In genomic region chr1:66569736-66570135, GRCm38 (mm10) we compare ENCODE assay signal across 26 mouse cellular contexts.
DNase-seq lines count a peak whose midpoint lies in the region; ATAC-seq and TF ChIP-seq lines count a peak whose summit lies in the region.
"Had no signal": no experiment of that assay in that cellular context is flagged by ENCODE, and none has a peak within 500 bp of the region (broad histone marks: within the 10 kb centered on the region; RNA-seq: fewer than 3 reads in every experiment).

No protein-coding gene starts in this region.

- no peak for TF ChIP-seq CTCF in midbrain, postnatal 0 days (IDR thresholded peaks at IDR 0.05)

- no peak for ATAC-seq in midbrain, postnatal 0 days (ENCODE audit: low FRiP score)
- ATAC-seq in midbrain, embryonic 15.5 days (replicated peaks) = no peak
- ATAC-seq: activated CD4-positive, CD25-positive, alpha-beta regulatory T cell, adult 4 months; CD4-positive, CD25-positive, alpha-beta regulatory T cell, adult 4 months; forebrain, embryonic 13.5 days; forebrain, embryonic 16.5 days; hindbrain, embryonic 16.5 days; inflammation-experienced regulatory T-cells, adult 6 months; intestine, embryonic 16.5 days had no signal

- H3K36me3 ChIP-seq in midbrain, postnatal 0 days (ENCODE audit: insufficient read depth, low read length) = peaks cover 2% of the 10 kb centered on the region; the same call in 1 of the 2 replicates
- H3K36me3 ChIP-seq in midbrain, embryonic 15.5 days (replicated peaks) = no peaks in the 10 kb centered on the region
- H3K36me3 ChIP-seq: embryonic facial prominence, embryonic 10.5 days; embryonic facial prominence, embryonic 13.5 days; hindbrain, embryonic 13.5 days had no signal

- H3K4me2 ChIP-seq in midbrain, postnatal 0 days (ENCODE audit: low read depth, low read length, poor library complexity, severe bottlenecking) = no peak overlapping the region
- H3K4me2 ChIP-seq in midbrain, embryonic 15.5 days = no peak overlapping the region
- H3K4me2 ChIP-seq: embryonic facial prominence, embryonic 13.5 days; forebrain, embryonic 13.5 days; heart, embryonic 11.5 days; hindbrain, embryonic 13.5 days had no signal

- H3K4me1 ChIP-seq in midbrain, postnatal 0 days (ENCODE audit: insufficient read depth, low read length) = no peaks in the 10 kb centered on the region
- no peaks in the 10 kb centered on the region for H3K4me1 ChIP-seq in midbrain, embryonic 15.5 days
- H3K4me1 ChIP-seq: forebrain, embryonic 13.5 days; hindbrain, embryonic 13.5 days had no signal

- H3K27ac ChIP-seq in midbrain, postnatal 0 days (ENCODE audit: low read depth, low read length) = no peak overlapping the region
- H3K27ac ChIP-seq in midbrain, embryonic 15.5 days = no peak overlapping the region
- H3K27ac ChIP-seq: embryonic facial prominence, embryonic 10.5 days; embryonic facial prominence, embryonic 13.5 days; forebrain, embryonic 13.5 days; hindbrain, embryonic 13.5 days had no signal

- no peaks in the 10 kb centered on the region for H3K9me3 ChIP-seq in midbrain, postnatal 0 days (ENCODE audit: low read length)
- H3K9me3 ChIP-seq in midbrain, embryonic 15.5 days = no peaks in the 10 kb centered on the region
- H3K9me3 ChIP-seq: embryonic facial prominence, embryonic 10.5 days; embryonic facial prominence, embryonic 13.5 days; forebrain, embryonic 13.5 days; hindbrain, embryonic 13.5 days had no signal

- 58% methylated on average over 13 of the region's 13 CpGs for WGBS in midbrain, postnatal 0 days
- 70% methylated on average over 13 of the region's 13 CpGs for WGBS in midbrain, embryonic 15.5 days

- no peak overlapping the region for H3K4me3 ChIP-seq in midbrain, postnatal 0 days (ENCODE audit: low read depth, low read length)
- H3K4me3 ChIP-seq in midbrain, embryonic 15.5 days = no peak overlapping the region
- H3K4me3 ChIP-seq: embryonic facial prominence, embryonic 10.5 days; embryonic facial prominence, embryonic 13.5 days; erythroblast, embryonic 14.5 days; forebrain, embryonic 13.5 days; hindbrain, embryonic 13.5 days had no signal

- H3K27me3 ChIP-seq in midbrain, postnatal 0 days (ENCODE audit: insufficient read depth, low read length) = no peaks in the 10 kb centered on the region
- H3K27me3 ChIP-seq in midbrain, embryonic 15.5 days (replicated peaks) = no peaks in the 10 kb centered on the region
- H3K27me3 ChIP-seq: embryonic facial prominence, embryonic 13.5 days; forebrain, embryonic 13.5 days; hindbrain, embryonic 13.5 days had no signal

- no peak overlapping the region for H3K9ac ChIP-seq in midbrain, postnatal 0 days (replicated peaks; ENCODE audit: low read length, poor library complexity, severe bottlenecking)
- H3K9ac ChIP-seq in midbrain, embryonic 15.5 days = no peak overlapping the region
- H3K9ac ChIP-seq: embryonic facial prominence, embryonic 13.5 days; forebrain, embryonic 13.5 days; hindbrain, embryonic 13.5 days had no signal

- peak; percentile 19 for DNase-seq in cerebellum, adult 9-10 months
- DNase-seq in cerebellum, adult 8-10 months = no peak
- DNase-seq in midbrain, postnatal 0 days (ENCODE audit: low spot score) = peak; percentile 24
- DNase-seq in cerebellum, postnatal 10 days = peak; percentile 43 to 61
- peak; percentile 13 to 22 for DNase-seq in cerebellum, postnatal 36 days
- DNase-seq in adrenal gland, postnatal 14 days = no peak
- no peak for DNase-seq in yolk sac, embryonic 10.5 days (ENCODE audit: low spot score)
- DNase-seq: adrenal gland, adult 8-10 months; adrenal gland, postnatal 36 days; embryo, embryonic 11 days; gastrocnemius, postnatal 14 days; heart, adult 11 months; kidney, adult 18-20 months had no signal

Comparison
In these comparisons a context has a peak if more than half of its experiments do, and no peak if none do; other contexts are left out.
1. DNase-seq: peak in cerebellum, adult 9-10 months (single experiment), midbrain, postnatal 0 days (single experiment), cerebellum, postnatal 10 days (2 of 2) and cerebellum, postnatal 36 days (2 of 2); none in cerebellum, adult 8-10 months (single experiment), adrenal gland, postnatal 14 days (single experiment) and yolk sac, embryonic 10.5 days (single experiment).